Mouse (Mus musculus) urinary bladder, postnatal 0 days (tissue): ENCODE data around the gene Proz. TPM values are rescaled to one million over a fixed set of nuclear protein-coding genes. Genes with fewer than 3 reads are reported as not detected.

Experiments used
- polyA plus RNA-seq: library from polyadenylated mRNA; unstranded; fragments of >200 nt; fragmentation: Nextera tagmentation; extraction: Ambion mirVana; gene quantifications from 2 replicates; pipeline ENCODE4 v1.2.1, GENCODE M21; 2015

Proz gene
- 0.11 and 0.25 TPM in 2 replicates for polyA plus RNA-seq

GRCm38 (mm10) chr8:13060441-13061150 lies at the start of gene Proz:
TSS of gene Proz (plus strand) at chr8:13060914.

GRCm38 (mm10) chr8:13025487-13026224 lies 35.1 kb upstream of the Proz start, which contains the start of gene F7:
TSS of gene F7 (plus strand) at chr8:13026034.

DNA sequence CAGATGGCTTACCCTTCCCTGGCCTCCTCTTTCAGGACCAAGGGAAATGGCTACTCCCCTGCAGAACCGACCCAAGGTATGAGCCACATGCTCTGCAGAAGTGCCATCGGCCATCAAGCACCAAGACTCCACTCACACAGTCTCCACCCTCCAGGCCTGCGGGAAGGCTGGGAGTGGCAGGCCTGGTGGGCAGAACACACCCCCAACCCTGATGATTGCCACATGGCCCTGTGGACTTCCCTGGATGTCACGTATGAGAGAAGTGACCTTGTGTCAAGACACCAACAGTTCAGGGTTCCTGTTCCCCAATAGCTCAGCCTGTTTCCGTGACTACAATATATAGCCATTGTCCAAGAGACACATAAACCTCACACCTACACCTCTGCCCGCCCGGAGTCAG lies 23.7 kb upstream of the Proz start, which contains the start of gene F10:
F10 (plus strand) TSS at position 294 of the 400 bp plus-strand sequence.

DNA sequence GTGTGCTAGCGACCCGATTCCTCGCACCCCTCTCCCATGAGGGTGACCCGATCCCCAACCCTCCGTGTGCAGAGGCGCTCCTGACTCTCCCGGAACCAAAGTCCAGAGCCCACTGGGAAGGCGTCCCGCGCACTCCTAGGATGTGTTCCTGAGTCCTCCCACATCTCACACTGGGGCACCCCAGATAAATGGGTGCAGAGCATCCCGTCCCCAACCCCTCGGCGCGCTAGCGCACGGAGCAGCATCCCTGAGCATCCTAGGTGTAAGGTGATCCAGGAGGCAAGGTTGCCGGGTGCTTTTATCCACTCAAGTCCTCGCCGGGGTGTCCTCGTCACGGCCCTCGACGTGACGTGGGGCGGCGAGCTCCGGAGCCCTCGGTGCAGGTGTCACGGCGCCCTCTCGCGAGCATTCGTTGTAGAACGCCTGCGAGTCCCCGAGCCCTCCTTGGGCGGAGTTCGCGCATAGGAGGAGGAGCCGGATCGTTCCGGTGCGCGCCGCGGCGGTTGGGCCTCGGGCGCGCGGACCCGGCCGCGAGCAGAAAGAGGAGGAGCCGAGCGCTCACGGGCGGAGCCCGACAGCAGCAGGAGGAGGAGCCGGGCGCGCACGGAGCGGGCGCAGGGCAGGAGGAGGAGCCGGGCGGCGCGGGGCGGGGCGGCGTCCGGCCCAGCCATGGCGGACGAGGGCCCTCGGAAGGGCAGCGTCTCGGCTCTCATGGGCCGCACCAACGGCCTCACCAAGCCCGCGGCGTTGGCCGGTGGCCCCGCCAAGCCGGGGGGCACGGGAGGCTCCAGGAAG lies 44.6 kb downstream of the Proz start, which contains the start of the genes Pcid2 and Cul4a:
Pcid2 (minus strand) TSS at position 373 of the 795 bp plus-strand sequence.
Cul4a (plus strand) TSS at position 535 of the 795 bp plus-strand sequence.

Other genes starting within 250 kb of the Proz start
- 2.7 and 3.2 TPM in 2 replicates for gene Mcf2l, start 187.1 kb upstream of the Proz start, polyA plus RNA-seq
- gene F7, start 34.9 kb upstream of the Proz start, polyA plus RNA-seq = 0.08 TPM in 1 of 2 replicates, not detected in the other
- gene F10, start 23.6 kb upstream of the Proz start, polyA plus RNA-seq = 1.3 and 4.1 TPM in 2 replicates
- 15.8 and 18.0 TPM in 2 replicates for gene Pcid2, start 44.5 kb downstream of the Proz start, polyA plus RNA-seq
- 56.7 and 66.2 TPM in 2 replicates for gene Cul4a, start 44.7 kb downstream of the Proz start, polyA plus RNA-seq
- 316 and 318 TPM in 2 replicates for gene Lamp1, start 98.2 kb downstream of the Proz start, polyA plus RNA-seq
- 17.4 and 21.7 TPM in 2 replicates for gene Grtp1, start 139.7 kb downstream of the Proz start, polyA plus RNA-seq
- gene Adprhl1, start 193.2 kb downstream of the Proz start, polyA plus RNA-seq = 0.34 and 0.55 TPM in 2 replicates
- gene Dcun1d2, start 227.2 kb downstream of the Proz start, polyA plus RNA-seq = 11.3 and 12.8 TPM in 2 replicates
- 19.5 and 21.6 TPM in 2 replicates for gene Tmco3, start 227.3 kb downstream of the Proz start, polyA plus RNA-seq